Mouse (Mus musculus) heart, adult 2 months (tissue): ENCODE data around the gene Gpc5. TPM values are rescaled to one million over a fixed set of nuclear protein-coding genes. Genes with fewer than 3 reads are reported as not detected.

Experiments used
- DNase-seq, 2 experiments: peaks; one replicate each; pipeline ENCODE4 v3.0.0; 2021
- H3K27ac ChIP-seq: fragments of 200-600 bp; 2 replicates; pipeline ENCODE4 v1.8.1; 2022
- H3K27me3 ChIP-seq: fragments of 200-500 bp; 2 replicates; pipeline ENCODE4 v1.6.1; 2012; ENCODE audit warnings: mild to moderate bottlenecking, low read length, inconsistent platforms, mixed read lengths; ENCODE audit not compliant: control insufficient read depth, insufficient read depth
- H3K36me3 ChIP-seq: fragments of 200-500 bp; 2 replicates; pipeline ENCODE4 v1.6.1; 2012; ENCODE audit warnings: low read length, inconsistent platforms; ENCODE audit not compliant: control insufficient read depth, insufficient read depth
- H3K4me1 ChIP-seq: fragments of 200-500 bp; 2 replicates; pipeline ENCODE4 v1.6.1; 2011; ENCODE audit warnings: low read length; ENCODE audit not compliant: control insufficient read depth, insufficient read depth
- H3K4me3 ChIP-seq: fragments of 200-600 bp; 2 replicates; pipeline ENCODE4 v1.8.1; 2022
- H3K79me2 ChIP-seq: fragments of 200-500 bp; replicated peaks from 2 replicates; pipeline ENCODE4 v1.6.1; 2012; ENCODE audit warnings: mild to moderate bottlenecking, inconsistent platforms, low read length, moderate library complexity, mixed read lengths; ENCODE audit not compliant: control insufficient read depth, insufficient read depth
- H3K9ac ChIP-seq: fragments of 200-500 bp; 2 replicates; pipeline ENCODE4 v1.6.1; 2012; ENCODE audit warnings: low read depth, mild to moderate bottlenecking, control low read depth, inconsistent platforms, low read length, mixed read lengths
- CTCF ChIP-seq: fragments of 200-600 bp; IDR thresholded peaks from 2 replicates; pipeline ENCODE4 v1.8.1; 2022; ENCODE audit warnings: antibody characterized with exemption, mild to moderate bottlenecking, moderate library complexity
- EP300 ChIP-seq: fragments of 200-500 bp; IDR thresholded peaks from 2 replicates; pipeline ENCODE4 v1.6.1; 2011; ENCODE audit warnings: low read depth, low read length, control low read depth; ENCODE audit not compliant: insufficient read depth
- POLR2A ChIP-seq: fragments of 200-500 bp; IDR thresholded peaks from 2 replicates; pipeline ENCODE4 v1.6.1; 2011; ENCODE audit warnings: mild to moderate bottlenecking, low read depth, low read length, control low read depth; ENCODE audit not compliant: insufficient read depth
- WGBS: fragments of 180-500 bp; shearing (Covaris S2); methylation state at CpG from one replicate; pipeline ENCODE4 v1.1.7; 2018; 5-methylcytosine and 5-hydroxymethylcytosine counted together
- intact Hi-C: fragments of 180-260 bp; cut with DNase I; formaldehyde crosslinking; loops from one replicate; pipeline ENCODE4 v1.15.1; 2025
- polyA plus RNA-seq: library from polyadenylated mRNA; depleted of rRNA; stranded (reverse); fragments of >200 nt; gene quantifications from 2 replicates; pipeline ENCODE4 v1.2.3, GENCODE M21; 2012
- total RNA-seq, 2 experiments: library from RNA; stranded (reverse); gene quantifications; 2 replicates each; pipeline ENCODE4 v1.2.3; 2021

The Gpc5 gene
- total and polyA plus RNA-seq, 3 experiments = not detected

DNA sequence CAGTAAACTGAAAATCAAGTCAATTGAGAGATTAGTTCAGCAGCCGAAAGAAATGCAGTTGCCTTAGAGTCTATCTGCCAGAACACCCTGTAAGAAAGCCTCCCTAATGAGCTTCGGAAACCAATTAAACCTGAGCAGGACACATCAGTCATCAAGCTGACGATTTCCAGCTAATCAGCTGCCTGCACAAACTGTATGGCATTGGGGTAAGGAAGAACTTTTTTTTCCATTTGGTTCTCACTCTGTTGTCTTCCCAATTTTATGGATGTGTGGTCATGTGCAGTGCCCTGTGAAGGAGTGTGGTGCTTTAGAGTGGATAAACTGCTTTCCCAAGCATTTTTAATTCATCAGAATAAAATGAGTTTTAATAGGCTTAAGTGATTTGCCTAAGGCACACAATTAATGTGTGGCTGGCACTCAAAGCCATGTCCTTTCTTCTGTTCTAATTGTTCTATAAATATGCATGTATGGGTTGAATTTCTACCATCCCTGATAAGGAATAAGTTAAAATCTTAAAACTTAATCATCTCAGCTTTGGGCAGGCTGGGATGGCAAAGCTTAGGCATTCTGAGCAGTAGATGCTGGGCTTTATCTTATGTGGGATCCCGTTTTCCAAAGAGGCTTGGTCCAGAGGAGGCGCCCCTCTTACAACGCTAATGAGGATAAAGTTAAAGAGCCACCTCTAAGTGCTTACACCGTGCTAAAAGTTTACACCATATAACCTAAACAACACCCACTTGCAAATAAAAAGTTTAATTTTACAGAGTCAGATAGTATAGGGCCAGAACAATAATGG, 687.6 kb downstream of the Gpc5 start:
- Histone ChIP-seq H3K9ac (no peak overlapping the region), H3K4me3 (no peak overlapping the region), H3K79me2 (no peaks in the 10 kb centered on the region), H3K27me3 (no peaks in the 10 kb centered on the region), H3K4me1 (no peaks in the 10 kb centered on the region), H3K36me3 (no peaks in the 10 kb centered on the region), H3K27ac (no peak overlapping the region)
- DNase-seq = no peak
- 68% methylated on average over 7 of the region's 7 CpGs for WGBS
- no peak for TF ChIP-seq POLR2A
- TF ChIP-seq EP300 = no peak
- TF ChIP-seq CTCF = no peak
- intact Hi-C loops = no loop called here

GRCm38 (mm10) chr14:115804751-115805150, 712.7 kb downstream of the Gpc5 start:
- TF ChIP-seq POLR2A = no peak
- TF ChIP-seq EP300 = no peak
- TF ChIP-seq CTCF = no peak
- Histone ChIP-seq H3K4me3 (no peak overlapping the region), H3K27me3 (no peaks in the 10 kb centered on the region), H3K27ac (no peak overlapping the region), H3K36me3 (no peaks in the 10 kb centered on the region), H3K4me1 (no peaks in the 10 kb centered on the region), H3K79me2 (no peaks in the 10 kb centered on the region), H3K9ac (no peak overlapping the region)
- WGBS = 10% methylated on average over 2 of the region's 2 CpGs
- intact Hi-C loops = no loop called here
- DNase-seq = no peak

DNA sequence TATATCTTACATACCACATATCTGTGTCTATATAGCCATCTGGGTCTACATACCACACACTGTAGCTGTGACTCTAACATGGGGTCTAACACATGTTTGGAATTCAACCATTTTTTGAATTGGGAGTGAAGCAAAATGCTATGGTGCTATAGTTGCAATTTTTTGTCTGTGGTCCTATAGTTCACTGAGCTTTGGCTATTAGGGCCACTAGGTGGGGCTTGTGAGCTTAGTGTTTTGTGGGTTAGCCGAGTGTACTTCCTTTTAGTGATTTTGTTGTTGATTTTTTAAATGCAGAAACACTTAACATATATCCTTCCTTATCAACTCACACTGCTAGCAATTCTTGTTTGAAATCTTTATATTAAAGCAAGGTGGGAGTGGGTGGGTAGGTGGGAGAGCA, 727.0 kb downstream of the Gpc5 start:
- Histone ChIP-seq H3K79me2 (no peaks in the 10 kb centered on the region), H3K27ac (no peak overlapping the region), H3K4me3 (no peak overlapping the region), H3K27me3 (no peaks in the 10 kb centered on the region), H3K4me1 (no peaks in the 10 kb centered on the region), H3K9ac (no peak overlapping the region), H3K36me3 (no peaks in the 10 kb centered on the region)
- WGBS = 0% methylated on average over 1 of the region's 1 CpGs
- intact Hi-C loops = no loop called here
- no peak for TF ChIP-seq POLR2A
- peak; percentile 35 for TF ChIP-seq CTCF
- no peak for DNase-seq

- 82% methylated on average over 7 of the region's 7 CpGs for WGBS
- Histone ChIP-seq H3K27me3 (no peaks in the 10 kb centered on the region), H3K36me3 (no peaks in the 10 kb centered on the region), H3K9ac (no peak overlapping the region), H3K79me2 (no peaks in the 10 kb centered on the region), H3K27ac (no peak overlapping the region), H3K4me1 (no peaks in the 10 kb centered on the region), H3K4me3 (no peak overlapping the region)
- intact Hi-C loops = no loop called here
- no peak for TF ChIP-seq CTCF
- TF ChIP-seq EP300 = no peak
- TF ChIP-seq POLR2A = no peak
- DNase-seq = no peak
Observed at GRCm38 (mm10) chr14:115821657-115822056, 729.6 kb downstream of the Gpc5 start.

DNA sequence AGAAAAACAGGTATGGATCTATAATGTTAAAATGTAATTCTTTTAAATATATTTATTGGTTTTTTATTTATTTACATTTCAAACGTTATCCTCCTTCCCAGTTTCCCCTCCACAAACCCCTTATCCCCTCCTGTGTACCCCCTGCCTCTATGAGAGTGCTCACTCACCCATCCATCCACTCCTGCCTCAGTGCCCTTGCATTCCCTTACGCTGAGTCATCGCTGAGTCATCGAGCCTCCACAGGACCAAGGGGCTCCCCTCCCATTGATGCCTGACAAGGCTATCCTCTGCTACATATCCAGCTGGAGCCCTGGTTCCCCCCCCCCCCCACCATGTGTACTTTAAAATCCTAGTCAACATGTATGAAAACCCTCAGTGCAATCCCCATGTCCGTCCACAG, 738.5 kb downstream of the Gpc5 start:
- intact Hi-C loops = no loop called here
- Histone ChIP-seq H3K9ac (no peak overlapping the region), H3K27me3 (no peaks in the 10 kb centered on the region), H3K4me3 (no peak overlapping the region), H3K4me1 (no peaks in the 10 kb centered on the region), H3K36me3 (no peaks in the 10 kb centered on the region), H3K27ac (no peak overlapping the region), H3K79me2 (no peaks in the 10 kb centered on the region)
- DNase-seq = no peak
- TF ChIP-seq EP300 (no peak), CTCF (no peak), POLR2A (no peak)
- 54% methylated on average over 5 of the region's 5 CpGs for WGBS

- no peak overlapping the region for H3K27ac ChIP-seq
- intact Hi-C loops = no loop called here
- peak; percentile 5 to 50 for DNase-seq
- no peaks in the 10 kb centered on the region for H3K79me2 ChIP-seq
- no peak overlapping the region for H3K4me3 ChIP-seq
- under 1% methylated on average over 7 of the region's 7 CpGs for WGBS
- no peaks in the 10 kb centered on the region for H3K4me1 ChIP-seq
- H3K36me3 ChIP-seq = no peaks in the 10 kb centered on the region
- TF ChIP-seq CTCF (peak; percentile 94), POLR2A (no peak), EP300 (no peak)
- no peaks in the 10 kb centered on the region for H3K27me3 ChIP-seq
- H3K9ac ChIP-seq = no peak overlapping the region
Observed at GRCm38 (mm10) chr14:115831219-115831755, 739.3 kb downstream of the Gpc5 start.
